Mouse (Mus musculus): ENCODE results near the gene Npcd. TPM values are rescaled to one million over a fixed set of nuclear protein-coding genes. Genes with fewer than 3 reads are reported as not detected.

The Npcd gene
- polyA plus RNA-seq, 1 experiment: not detected

GRCm38 (mm10) chr15:79834881-79835260 is 834 bp upstream of the Npcd start:
- Histone ChIP-seq H3K4me3 (ENCODE audit: insufficient read depth, low read depth, low read length) (0 out of 2 replicates have a peak overlapping the region, but pooled peaks have one; percentile 5), H3K27ac (ENCODE audit: insufficient read depth, low read depth, low read length) (peak overlapping the region; percentile 98), H3K4me1 (ENCODE audit: control insufficient read depth, insufficient read depth, low read length) (peaks cover 21% of the 10 kb centered on the region)
- 27% methylated on average over 9 of the region's 9 CpGs for WGBS
- TF ChIP-seq POLR2A (IDR thresholded peaks at IDR 0.05; ENCODE audit: insufficient read depth, low read depth, low read length) (no peak), CTCF (IDR thresholded peaks at IDR 0.05; ENCODE audit: insufficient read depth, low read depth, low read length) (no peak)

GRCm38 (mm10) chr15:79833251-79834050 is 586 bp downstream of the Npcd start:
- Histone ChIP-seq H3K4me1 (ENCODE audit: control insufficient read depth, insufficient read depth, low read length) (peaks cover 34% of the 10 kb centered on the region), H3K4me3 (ENCODE audit: insufficient read depth, low read depth, low read length) (peak overlapping the region; percentile 76), H3K27ac (ENCODE audit: insufficient read depth, low read depth, low read length) (peak overlapping the region; percentile 94)
- under 1% methylated on average over 41 of the region's 41 CpGs for WGBS
- no peak for TF ChIP-seq POLR2A (IDR thresholded peaks at IDR 0.05; ENCODE audit: insufficient read depth, low read depth, low read length)
- TF ChIP-seq CTCF (IDR thresholded peaks at IDR 0.05; ENCODE audit: insufficient read depth, low read depth, low read length): no peak

GRCm38 (mm10) chr15:79832064-79832900 is 1.8 kb downstream of the Npcd start:
- H3K27ac ChIP-seq (ENCODE audit: insufficient read depth, low read depth, low read length): peak overlapping the region; percentile 79
- 9% methylated on average over 18 of the region's 18 CpGs for WGBS
- TF ChIP-seq CTCF (IDR thresholded peaks at IDR 0.05; ENCODE audit: insufficient read depth, low read depth, low read length) (peak; percentile 74; the same call in 1 of the 2 replicates), POLR2A (IDR thresholded peaks at IDR 0.05; ENCODE audit: insufficient read depth, low read depth, low read length) (0 out of 2 replicates have a peak, but pooled peaks have one; percentile 26)
- H3K4me3 ChIP-seq (ENCODE audit: insufficient read depth, low read depth, low read length): peak overlapping the region; percentile 76
- peaks cover 46% of the 10 kb centered on the region for H3K4me1 ChIP-seq (ENCODE audit: control insufficient read depth, insufficient read depth, low read length)

GRCm38 (mm10) chr15:79830388-79830787 is 3.6 kb downstream of the Npcd start:
- 5% methylated on average over 4 of the region's 4 CpGs for WGBS
- H3K27ac ChIP-seq (ENCODE audit: insufficient read depth, low read depth, low read length): no peak overlapping the region
- TF ChIP-seq CTCF (IDR thresholded peaks at IDR 0.05; ENCODE audit: insufficient read depth, low read depth, low read length) (peak; percentile 28; the same call in 1 of the 2 replicates), POLR2A (IDR thresholded peaks at IDR 0.05; ENCODE audit: insufficient read depth, low read depth, low read length) (no peak)
- H3K4me1 ChIP-seq (ENCODE audit: control insufficient read depth, insufficient read depth, low read length): peaks cover 58% of the 10 kb centered on the region
- H3K4me3 ChIP-seq (ENCODE audit: insufficient read depth, low read depth, low read length): no peak overlapping the region

- TF ChIP-seq POLR2A (IDR thresholded peaks at IDR 0.05; ENCODE audit: insufficient read depth, low read depth, low read length) (no peak), CTCF (IDR thresholded peaks at IDR 0.05; ENCODE audit: insufficient read depth, low read depth, low read length) (no peak)
- 62% methylated on average over 5 of the region's 5 CpGs for WGBS
- H3K4me3 ChIP-seq (ENCODE audit: insufficient read depth, low read depth, low read length): no peak overlapping the region
- H3K4me1 ChIP-seq (ENCODE audit: control insufficient read depth, insufficient read depth, low read length): peaks cover 61% of the 10 kb centered on the region
- H3K27ac ChIP-seq (ENCODE audit: insufficient read depth, low read depth, low read length): no peak overlapping the region
Observed at GRCm38 (mm10) chr15:79829431-79829830, 4.6 kb downstream of the Npcd start.

- no peak overlapping the region; the same call in 1 of the 2 replicates for H3K4me3 ChIP-seq (ENCODE audit: insufficient read depth, low read depth, low read length)
- TF ChIP-seq CTCF (IDR thresholded peaks at IDR 0.05; ENCODE audit: insufficient read depth, low read depth, low read length): peak; percentile 25; the same call in 1 of the 2 replicates
- no peak for TF ChIP-seq POLR2A (IDR thresholded peaks at IDR 0.05; ENCODE audit: insufficient read depth, low read depth, low read length)
- no peak overlapping the region for H3K27ac ChIP-seq (ENCODE audit: insufficient read depth, low read depth, low read length)
- H3K4me1 ChIP-seq (ENCODE audit: control insufficient read depth, insufficient read depth, low read length): peaks cover 64% of the 10 kb centered on the region
- WGBS: 66% methylated on average over 46 of the region's 46 CpGs
Observed at GRCm38 (mm10) chr15:79828366-79829035, 5.5 kb downstream of the Npcd start.

GRCm38 (mm10) chr15:79827778-79828210 is 6.2 kb downstream of the Npcd start:
- H3K27ac ChIP-seq (ENCODE audit: insufficient read depth, low read depth, low read length): no peak overlapping the region; the same call in 1 of the 2 replicates
- H3K4me1 ChIP-seq (ENCODE audit: control insufficient read depth, insufficient read depth, low read length): peaks cover 70% of the 10 kb centered on the region
- H3K4me3 ChIP-seq (ENCODE audit: insufficient read depth, low read depth, low read length): peak overlapping the region; percentile 10; the same call in 1 of the 2 replicates
- TF ChIP-seq POLR2A (IDR thresholded peaks at IDR 0.05; ENCODE audit: insufficient read depth, low read depth, low read length) (no peak), CTCF (IDR thresholded peaks at IDR 0.05; ENCODE audit: insufficient read depth, low read depth, low read length) (no peak)
- WGBS: 59% methylated on average over 11 of the region's 11 CpGs

- Histone ChIP-seq H3K27ac (ENCODE audit: insufficient read depth, low read depth, low read length) (no peak overlapping the region; the same call in none of the 2 replicates), H3K4me3 (ENCODE audit: insufficient read depth, low read depth, low read length) (peak overlapping the region; percentile 10; the same call in 1 of the 2 replicates)
- TF ChIP-seq CTCF (IDR thresholded peaks at IDR 0.05; ENCODE audit: insufficient read depth, low read depth, low read length): no peak
- TF ChIP-seq POLR2A (IDR thresholded peaks at IDR 0.05; ENCODE audit: insufficient read depth, low read depth, low read length): no peak
Observed at GRCm38 (mm10) chr15:79827061-79827777, 6.8 kb downstream of the Npcd start.

More at GRCm38 (mm10) chr15:79827061-79827777, 6.8 kb downstream of the Npcd start:
- peaks cover 73% of the 10 kb centered on the region for H3K4me1 ChIP-seq (ENCODE audit: control insufficient read depth, insufficient read depth, low read length)
- WGBS: 48% methylated on average over 14 of the region's 14 CpGs

Measured in olfactory bulb, adult 2 months (tissue).